Mouse (Mus musculus): ENCODE data around the gene Zscan2. TPM values are rescaled to one million over a fixed set of nuclear protein-coding genes. Genes with fewer than 3 reads are reported as not detected.

Zscan2 gene
- polyA plus RNA-seq, 1 experiment from 2014 or later, result 0.63 TPM

- TF ChIP-seq EP300 (optimal IDR thresholded peaks at IDR 0.05) (no peak), CTCF (IDR thresholded peaks at IDR 0.05; ENCODE audit: low read depth) (no peak)
- DNase-seq (ENCODE audit: low spot score) (no peak), ATAC-seq (ENCODE audit: low FRiP score, low TSS enrichment) (no peak)
- H3K36me3 ChIP-seq (ENCODE audit: control insufficient read depth, insufficient read depth, low read length), result peaks cover 12% of the 10 kb centered on the region; the same call in 1 of the 2 replicates
- H3K27ac ChIP-seq (replicated peaks), result no peak overlapping the region
- WGBS, result 98% methylated on average over 2 of the region's 2 CpGs
- H3K4me2 ChIP-seq (replicated peaks; ENCODE audit: low read depth), result no peak overlapping the region
- no peaks in the 10 kb centered on the region for H3K27me3 ChIP-seq (ENCODE audit: control insufficient read depth, insufficient read depth, low read length)
- no peak overlapping the region for H3K9ac ChIP-seq (ENCODE audit: low read length)
- H3K4me1 ChIP-seq (replicated peaks; ENCODE audit: control insufficient read depth, insufficient read depth), result no peaks in the 10 kb centered on the region
- no peak overlapping the region for H3K4me3 ChIP-seq (ENCODE audit: low read depth, low read length)
- H3K9me3 ChIP-seq (ENCODE audit: control insufficient read depth, low read length), result no peaks in the 10 kb centered on the region
These were observed 12.9 kb downstream of the Zscan2 start for GRCm38 (mm10) chr7:80873631-80874030.

- Histone ChIP-seq H3K9me3 (ENCODE audit: control insufficient read depth, low read length) (no peaks in the 10 kb centered on the region), H3K9ac (ENCODE audit: low read length) (no peak overlapping the region), H3K4me2 (replicated peaks; ENCODE audit: low read depth) (no peak overlapping the region), H3K27me3 (ENCODE audit: control insufficient read depth, insufficient read depth, low read length) (no peaks in the 10 kb centered on the region), H3K27ac (replicated peaks) (no peak overlapping the region), H3K36me3 (ENCODE audit: control insufficient read depth, insufficient read depth, low read length) (peaks cover 12% of the 10 kb centered on the region; the same call in 1 of the 2 replicates), H3K4me1 (replicated peaks; ENCODE audit: control insufficient read depth, insufficient read depth) (no peaks in the 10 kb centered on the region), H3K4me3 (ENCODE audit: low read depth, low read length) (no peak overlapping the region)
- 65% methylated on average over 37 of the region's 37 CpGs for WGBS
- TF ChIP-seq CTCF (IDR thresholded peaks at IDR 0.05; ENCODE audit: low read depth), result no peak
- TF ChIP-seq EP300 (optimal IDR thresholded peaks at IDR 0.05), result no peak
- no peak for ATAC-seq (ENCODE audit: low FRiP score, low TSS enrichment)
- no peak for DNase-seq (ENCODE audit: low spot score)
These were observed 15.0 kb downstream of the Zscan2 start for GRCm38 (mm10) chr7:80875727-80876126.

- TF ChIP-seq EP300 (optimal IDR thresholded peaks at IDR 0.05), result no peak
- peak; percentile 73 for TF ChIP-seq CTCF (IDR thresholded peaks at IDR 0.05; ENCODE audit: low read depth)
- WGBS, result 15% methylated on average over 14 of the region's 14 CpGs
- DNase-seq (ENCODE audit: low spot score) (peak; percentile 78), ATAC-seq (ENCODE audit: low FRiP score, low TSS enrichment) (peak; percentile 86)
- H3K4me1 ChIP-seq (replicated peaks; ENCODE audit: control insufficient read depth, insufficient read depth), result no peaks in the 10 kb centered on the region
- H3K9me3 ChIP-seq (ENCODE audit: control insufficient read depth, low read length), result no peaks in the 10 kb centered on the region
- H3K9ac ChIP-seq (ENCODE audit: low read length), result no peak overlapping the region
- no peaks in the 10 kb centered on the region for H3K36me3 ChIP-seq (ENCODE audit: control insufficient read depth, insufficient read depth, low read length)
- peak overlapping the region; percentile 44 for H3K4me2 ChIP-seq (replicated peaks; ENCODE audit: low read depth)
- H3K4me3 ChIP-seq (ENCODE audit: low read depth, low read length), result no peak overlapping the region
- H3K27me3 ChIP-seq (ENCODE audit: control insufficient read depth, insufficient read depth, low read length), result no peaks in the 10 kb centered on the region
- no peak overlapping the region for H3K27ac ChIP-seq (replicated peaks)
These were observed 22.2 kb downstream of the Zscan2 start for GRCm38 (mm10) chr7:80882830-80883505.

GRCm38 (mm10) chr7:80885666-80886065, 24.9 kb downstream of the Zscan2 start:
- 21% methylated on average over 1 of the region's 1 CpGs for WGBS

GRCm38 (mm10) chr7:80888595-80888994, 27.9 kb downstream of the Zscan2 start:
- no peaks in the 10 kb centered on the region for H3K27me3 ChIP-seq (ENCODE audit: control insufficient read depth, insufficient read depth, low read length)
- ATAC-seq (ENCODE audit: low FRiP score, low TSS enrichment) (peak; percentile 39), DNase-seq (ENCODE audit: low spot score) (no peak)
- 69% methylated on average over 7 of the region's 7 CpGs for WGBS
- H3K27ac ChIP-seq (replicated peaks), result peak overlapping the region; percentile 77
- no peak overlapping the region for H3K4me2 ChIP-seq (replicated peaks; ENCODE audit: low read depth)
- no peak overlapping the region for H3K4me3 ChIP-seq (ENCODE audit: low read depth, low read length)
- no peaks in the 10 kb centered on the region; the same call in 1 of the 2 replicates for H3K4me1 ChIP-seq (replicated peaks; ENCODE audit: control insufficient read depth, insufficient read depth)
- H3K9me3 ChIP-seq (ENCODE audit: control insufficient read depth, low read length), result no peaks in the 10 kb centered on the region
- H3K9ac ChIP-seq (ENCODE audit: low read length), result no peak overlapping the region
- H3K36me3 ChIP-seq (ENCODE audit: control insufficient read depth, insufficient read depth, low read length), result peaks cover 18% of the 10 kb centered on the region
- TF ChIP-seq EP300 (optimal IDR thresholded peaks at IDR 0.05) (no peak), CTCF (IDR thresholded peaks at IDR 0.05; ENCODE audit: low read depth) (no peak)

More at GRCm38 (mm10) chr7:80885666-80886065, 24.9 kb downstream of the Zscan2 start:
- H3K27me3 ChIP-seq (ENCODE audit: control insufficient read depth, insufficient read depth, low read length), result no peaks in the 10 kb centered on the region
- ATAC-seq (ENCODE audit: low FRiP score, low TSS enrichment), result no peak
- no peak overlapping the region for H3K4me3 ChIP-seq (ENCODE audit: low read depth, low read length)
- no peak overlapping the region for H3K4me2 ChIP-seq (replicated peaks; ENCODE audit: low read depth)
- no peaks in the 10 kb centered on the region for H3K36me3 ChIP-seq (ENCODE audit: control insufficient read depth, insufficient read depth, low read length)
- TF ChIP-seq CTCF (IDR thresholded peaks at IDR 0.05; ENCODE audit: low read depth) (peak; percentile 69), EP300 (optimal IDR thresholded peaks at IDR 0.05) (no peak)
- H3K9ac ChIP-seq (ENCODE audit: low read length), result no peak overlapping the region
- no peaks in the 10 kb centered on the region; the same call in 1 of the 2 replicates for H3K4me1 ChIP-seq (replicated peaks; ENCODE audit: control insufficient read depth, insufficient read depth)
- no peak overlapping the region for H3K27ac ChIP-seq (replicated peaks)
- H3K9me3 ChIP-seq (ENCODE audit: control insufficient read depth, low read length), result no peaks in the 10 kb centered on the region
- DNase-seq (ENCODE audit: low spot score), result no peak

GRCm38 (mm10) chr7:80889021-80889511, 28.3 kb downstream of the Zscan2 start:
- Histone ChIP-seq H3K4me2 (replicated peaks; ENCODE audit: low read depth) (no peak overlapping the region), H3K4me3 (ENCODE audit: low read depth, low read length) (no peak overlapping the region), H3K9ac (ENCODE audit: low read length) (no peak overlapping the region), H3K27ac (replicated peaks) (peak overlapping the region; percentile 77), H3K9me3 (ENCODE audit: control insufficient read depth, low read length) (no peaks in the 10 kb centered on the region), H3K27me3 (ENCODE audit: control insufficient read depth, insufficient read depth, low read length) (no peaks in the 10 kb centered on the region), H3K4me1 (replicated peaks; ENCODE audit: control insufficient read depth, insufficient read depth) (no peaks in the 10 kb centered on the region; the same call in 1 of the 2 replicates), H3K36me3 (ENCODE audit: control insufficient read depth, insufficient read depth, low read length) (peaks cover 22% of the 10 kb centered on the region)
- ATAC-seq (ENCODE audit: low FRiP score, low TSS enrichment) (peak; percentile 84), DNase-seq (ENCODE audit: low spot score) (peak; percentile 77)
- 42% methylated on average over 9 of the region's 9 CpGs for WGBS
- TF ChIP-seq CTCF (IDR thresholded peaks at IDR 0.05; ENCODE audit: low read depth) (no peak), EP300 (optimal IDR thresholded peaks at IDR 0.05) (no peak)
